Mouse (Mus musculus) erythroblast, embryonic 14.5 days (primary cell): ENCODE results near the gene Cpt2. TPM values are rescaled to one million over a fixed set of nuclear protein-coding genes. Genes with fewer than 3 reads are reported as not detected.

Experiments used
- H3K27me3 ChIP-seq: 2 replicates; pipeline ENCODE4 v1.6.1; 2012; ENCODE audit warnings: inconsistent platforms; ENCODE audit not compliant: control insufficient read depth
- H3K36me3 ChIP-seq: 2 replicates; pipeline ENCODE4 v1.6.1; 2012; ENCODE audit warnings: mild to moderate bottlenecking, inconsistent platforms; ENCODE audit not compliant: control insufficient read depth
- H3K4me1 ChIP-seq: 2 replicates; pipeline ENCODE4 v1.6.1; 2012; ENCODE audit warnings: inconsistent platforms; ENCODE audit not compliant: control insufficient read depth
- H3K4me3 ChIP-seq: replicated peaks from 2 replicates; pipeline ENCODE3; 2012; ENCODE audit warnings: moderate library complexity, mild to moderate bottlenecking, inconsistent platforms
- H3K9me3 ChIP-seq: 2 replicates; pipeline ENCODE4 v1.6.1; 2012; ENCODE audit warnings: low read length, inconsistent platforms, mixed read lengths; ENCODE audit not compliant: control insufficient read depth
- GATA1 ChIP-seq: IDR thresholded peaks from 2 replicates; pipeline ENCODE4 v1.6.1; 2012; ENCODE audit warnings: low read length, inconsistent platforms, mixed read lengths
- TAL1 ChIP-seq: IDR thresholded peaks from 3 replicates; pipeline ENCODE4 v1.6.1; 2012; ENCODE audit warnings: low read length, inconsistent platforms, mixed read lengths
- polyA plus RNA-seq: library from polyadenylated mRNA; stranded (reverse); fragments of >175 nt; gene quantifications from 2 replicates; pipeline ENCODE4 v1.2.3, GENCODE M21; 2012

The Cpt2 gene
- 4.9 and 6.6 TPM in 2 replicates for polyA plus RNA-seq

DNA sequence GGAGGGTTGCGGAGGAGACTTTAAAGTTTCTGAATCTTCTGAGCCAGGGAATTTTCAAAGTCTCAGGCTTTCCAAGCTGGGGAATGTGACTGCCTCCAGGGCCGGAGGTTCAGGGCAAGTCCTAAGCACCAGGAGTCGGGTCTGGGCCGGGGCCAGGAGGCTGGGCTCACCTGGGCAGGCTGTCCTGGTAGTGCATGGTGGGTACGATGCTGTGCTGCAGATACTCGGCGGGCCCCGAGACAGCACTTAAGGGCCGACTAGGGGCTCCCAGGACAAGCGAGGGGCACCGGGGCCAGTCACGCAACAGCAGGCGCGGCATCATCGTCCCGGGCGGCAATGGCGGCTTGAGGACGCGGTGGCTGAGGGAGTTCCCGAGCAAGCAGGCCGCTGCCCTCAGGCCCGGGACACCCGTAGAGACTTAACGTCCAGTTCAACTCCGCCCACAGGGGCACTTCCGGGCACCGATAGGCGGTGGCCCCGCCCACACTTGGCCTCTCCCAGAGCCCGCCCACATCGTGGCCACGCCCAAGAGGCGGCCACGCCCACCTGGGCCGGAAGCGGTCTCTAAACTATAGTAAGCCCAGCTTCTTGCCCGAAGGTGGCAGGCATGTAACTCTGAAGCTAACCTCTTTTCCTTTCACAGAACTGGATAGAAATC lies at the start of gene Cpt2:
TSS of gene Cpt2 (minus strand) at position 466 of the 658 bp plus-strand sequence.
- H3K27me3 ChIP-seq = no peaks in the 10 kb centered on the region
- peaks cover 12% of the 10 kb centered on the region for H3K36me3 ChIP-seq
- H3K4me1 ChIP-seq = peaks cover 53% of the 10 kb centered on the region
- no peaks in the 10 kb centered on the region for H3K9me3 ChIP-seq
- TF ChIP-seq GATA1 (no peak), TAL1 (no peak)
- H3K4me3 ChIP-seq = peak within 1 kb of the TSS; percentile 82

DNA sequence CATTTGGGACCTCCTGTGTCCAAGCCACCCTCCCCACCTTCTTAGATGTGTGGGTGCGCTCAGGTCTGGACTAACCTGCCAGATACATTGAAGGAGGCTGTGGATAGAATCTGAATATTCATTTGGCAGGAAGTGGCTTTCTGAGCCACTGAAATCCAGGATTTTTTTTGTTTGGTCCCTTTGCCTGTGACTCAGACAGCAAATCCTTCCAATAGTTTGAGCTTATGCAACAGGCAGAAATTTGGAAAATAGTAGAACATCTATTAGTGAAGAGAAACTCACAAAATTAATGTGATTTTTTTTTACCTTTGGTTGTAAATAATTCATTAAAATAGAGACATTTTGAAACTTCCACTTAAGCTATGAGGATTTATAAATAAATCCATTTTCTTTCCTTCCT lies 47.8 kb upstream of the Cpt2 start:
- H3K4me1 ChIP-seq = peaks cover 3% of the 10 kb centered on the region; the same call in 1 of the 2 replicates
- H3K27me3 ChIP-seq = no peaks in the 10 kb centered on the region
- H3K9me3 ChIP-seq = no peaks in the 10 kb centered on the region
- no peaks in the 10 kb centered on the region for H3K36me3 ChIP-seq
- TF ChIP-seq TAL1 = no peak
- no peak for TF ChIP-seq GATA1
- no peak overlapping the region for H3K4me3 ChIP-seq

GRCm38 (mm10) chr4:107969781-107970180 lies 46.4 kb upstream of the Cpt2 start:
- Histone ChIP-seq H3K4me3 (no peak overlapping the region), H3K9me3 (no peaks in the 10 kb centered on the region)
- TF ChIP-seq GATA1 = no peak
- TF ChIP-seq TAL1 = no peak

DNA sequence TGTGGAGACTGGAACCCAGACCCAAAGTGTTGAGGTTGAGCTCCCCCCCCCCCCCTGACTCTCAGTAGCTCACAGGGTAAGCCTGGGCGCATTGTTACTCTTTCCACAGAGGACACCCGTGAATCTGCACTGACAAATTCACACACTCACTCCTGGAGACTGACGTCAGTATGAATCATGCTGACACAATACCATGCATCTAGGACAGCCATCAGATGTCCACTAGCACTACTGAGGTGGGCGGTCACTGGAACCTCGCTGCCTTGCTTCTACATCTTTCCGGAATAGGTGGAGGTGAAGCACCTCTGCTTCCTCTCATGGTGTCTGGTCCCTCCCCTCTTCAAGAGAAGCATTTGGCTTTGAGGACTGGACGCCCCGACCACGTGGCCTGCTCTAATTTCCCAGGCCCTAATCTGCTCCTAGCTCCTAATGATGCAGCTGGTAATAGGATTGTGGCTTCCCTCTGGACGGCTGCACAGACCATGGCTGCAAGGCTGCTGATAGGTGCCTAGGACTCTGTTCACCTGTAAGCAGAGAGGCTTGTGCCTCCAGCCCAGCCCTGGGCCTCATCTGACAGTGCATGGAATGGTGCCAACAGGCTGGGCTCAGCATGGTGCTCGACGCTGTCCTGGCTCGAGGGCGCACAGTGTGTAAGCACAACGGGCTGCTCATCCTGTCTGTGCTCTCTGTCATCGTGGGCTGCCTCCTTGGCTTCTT lies 44.7 kb upstream of the Cpt2 start, which contains the start of gene Slc1a7:
TSS of gene Slc1a7 (plus strand) at position 367 of the 717 bp plus-strand sequence.
- H3K27me3 ChIP-seq = no peaks in the 10 kb centered on the region
- H3K4me3 ChIP-seq = no peak within 1 kb of the TSS
- H3K9me3 ChIP-seq = no peaks in the 10 kb centered on the region
- peaks cover 3% of the 10 kb centered on the region; the same call in 1 of the 2 replicates for H3K4me1 ChIP-seq
- no peak for TF ChIP-seq GATA1
- TF ChIP-seq TAL1 = no peak
- no peaks in the 10 kb centered on the region for H3K36me3 ChIP-seq

More at GRCm38 (mm10) chr4:107969781-107970180, 46.4 kb upstream of the Cpt2 start:
- Histone ChIP-seq H3K27me3 (no peaks in the 10 kb centered on the region), H3K4me1 (peaks cover 3% of the 10 kb centered on the region; the same call in 1 of the 2 replicates), H3K36me3 (no peaks in the 10 kb centered on the region)

- Histone ChIP-seq H3K27me3 (no peaks in the 10 kb centered on the region), H3K4me3 (no peak overlapping the region), H3K36me3 (no peaks in the 10 kb centered on the region), H3K4me1 (peaks cover 3% of the 10 kb centered on the region; the same call in 1 of the 2 replicates), H3K9me3 (no peaks in the 10 kb centered on the region)
- no peak for TF ChIP-seq GATA1
- no peak for TF ChIP-seq TAL1
Measured at GRCm38 (mm10) chr4:107966416-107967109, 43.2 kb upstream of the Cpt2 start.

GRCm38 (mm10) chr4:107962792-107963191 lies 39.4 kb upstream of the Cpt2 start:
- H3K27me3 ChIP-seq = peaks cover 4% of the 10 kb centered on the region; the same call in 1 of the 2 replicates
- H3K4me1 ChIP-seq = peaks cover 3% of the 10 kb centered on the region; the same call in 1 of the 2 replicates
- TF ChIP-seq GATA1 (no peak), TAL1 (no peak)
- no peaks in the 10 kb centered on the region for H3K36me3 ChIP-seq
- no peaks in the 10 kb centered on the region for H3K9me3 ChIP-seq
- H3K4me3 ChIP-seq = no peak overlapping the region

DNA sequence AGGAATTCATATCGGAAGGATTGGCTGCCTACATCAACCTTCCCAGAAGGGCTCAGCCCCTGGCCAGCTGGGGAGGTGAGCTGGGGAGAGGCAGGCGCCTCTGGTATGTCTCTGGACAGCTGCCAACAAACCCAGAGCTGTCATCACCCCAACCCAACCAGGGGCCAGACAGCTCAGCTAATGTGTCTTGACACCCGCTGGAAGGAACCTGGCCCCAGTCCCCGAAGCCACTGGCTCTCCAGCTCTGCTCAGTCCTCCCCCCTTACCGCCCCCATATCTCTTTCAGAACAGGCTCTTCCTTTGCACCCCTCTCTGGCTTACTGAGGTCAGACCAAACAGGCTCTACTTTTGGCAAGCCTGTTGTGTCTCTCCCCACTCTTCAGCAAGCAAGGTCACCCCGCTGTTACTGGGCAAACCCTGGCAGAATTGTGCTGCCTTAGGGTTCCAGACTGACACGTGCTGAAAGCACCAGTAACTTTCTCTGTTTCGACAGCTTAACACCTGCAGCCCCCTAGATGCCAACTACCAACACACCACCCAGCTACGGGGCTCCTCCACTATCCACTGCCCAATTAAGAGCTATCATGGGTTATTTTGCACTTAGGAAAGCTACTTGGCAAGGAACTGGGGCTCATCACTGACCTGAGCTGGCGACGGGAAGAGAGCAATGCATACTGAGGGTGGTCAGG lies 38.8 kb upstream of the Cpt2 start:
- peaks cover 4% of the 10 kb centered on the region; the same call in 1 of the 2 replicates for H3K27me3 ChIP-seq
- no peak for TF ChIP-seq TAL1
- no peak for TF ChIP-seq GATA1
- H3K4me1 ChIP-seq = peaks cover 3% of the 10 kb centered on the region; the same call in 1 of the 2 replicates
- no peak overlapping the region for H3K4me3 ChIP-seq
- no peaks in the 10 kb centered on the region for H3K9me3 ChIP-seq
- H3K36me3 ChIP-seq = no peaks in the 10 kb centered on the region

- Histone ChIP-seq H3K27me3 (peaks cover 6% of the 10 kb centered on the region; the same call in 1 of the 2 replicates), H3K9me3 (no peaks in the 10 kb centered on the region), H3K4me3 (no peak overlapping the region), H3K4me1 (no peaks in the 10 kb centered on the region), H3K36me3 (no peaks in the 10 kb centered on the region)
- TF ChIP-seq GATA1 (no peak), TAL1 (no peak)
Measured at GRCm38 (mm10) chr4:107958487-107958886, 35.1 kb upstream of the Cpt2 start.
